Mouse (Mus musculus) c-Kit-positive CD71-negative TER-119-negative erythroid progenitor cells, embryonic 14.5 days (primary cell): ENCODE measurements around the gene 2310061I04Rik.
A peak's percentile ranks its signal among the peaks of the same experiment; 100 is the strongest.

ENCODE experiments used
- DNase-seq: peaks from one replicate; pipeline ENCODE4 v3.0.0-alpha.2; 2013; ENCODE audit warnings: low read depth

Gene 2310061I04Rik

DNA sequence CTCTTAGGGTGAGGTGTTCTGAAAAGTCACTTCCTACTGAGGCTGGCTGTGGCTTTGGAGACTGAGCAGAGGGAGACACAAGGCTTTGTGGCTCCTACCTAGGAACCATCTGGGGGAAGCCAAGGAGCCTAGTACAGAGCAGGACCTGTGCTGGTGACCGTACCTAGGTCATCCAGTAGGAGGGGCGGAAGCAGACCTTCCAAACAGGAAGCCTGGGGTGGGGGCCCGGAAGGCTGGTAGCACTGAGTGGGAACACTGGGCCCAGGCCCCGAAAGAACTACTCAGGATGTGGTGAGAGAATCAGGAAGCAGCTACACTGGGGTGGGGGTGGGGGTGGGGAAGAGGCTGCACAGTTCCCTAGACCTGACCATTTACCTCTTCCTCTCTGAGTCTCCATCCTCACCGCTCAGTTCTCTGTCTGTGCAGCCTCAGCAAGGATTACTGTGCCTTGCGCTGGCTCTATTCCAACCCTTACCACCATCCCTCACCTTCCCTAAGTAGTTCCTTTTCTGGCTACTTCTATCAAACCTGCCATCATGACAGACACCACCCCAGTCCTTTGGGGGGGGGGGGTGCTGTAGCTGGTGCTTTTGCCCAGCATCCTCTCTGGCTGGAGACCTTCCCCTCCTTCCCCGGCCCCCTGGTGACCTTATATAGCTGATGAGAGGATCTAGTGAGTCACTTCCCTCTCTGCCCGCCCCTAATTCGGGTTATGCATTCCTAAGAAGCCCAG lies 26.9 kb downstream of the 2310061I04Rik start:
- DNase-seq, result peak; percentile 83

- no peak for DNase-seq
These were observed 27.7 kb downstream of the 2310061I04Rik start for GRCm38 (mm10) chr17:35869346-35870067.

DNA sequence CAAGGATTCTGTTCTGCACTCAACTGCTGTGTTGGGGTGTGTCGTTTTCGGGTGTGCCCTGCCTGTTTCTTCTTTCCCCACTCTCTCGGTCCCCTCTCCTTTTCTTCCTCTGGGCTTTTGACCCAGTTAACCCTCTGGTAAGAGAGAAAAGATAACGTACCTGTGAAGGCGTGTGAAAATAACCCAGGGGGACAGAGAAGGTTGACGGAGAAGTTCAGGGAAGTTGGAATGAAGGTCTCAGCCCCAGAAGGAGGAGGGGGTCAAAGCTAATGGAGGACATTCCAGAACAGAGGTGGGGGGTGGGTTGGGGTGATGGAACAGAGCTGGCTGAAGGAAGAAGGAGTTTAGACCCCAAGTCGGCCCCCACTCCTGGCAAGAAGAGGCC lies 28.3 kb downstream of the 2310061I04Rik start:
- DNase-seq, result no peak

DNA sequence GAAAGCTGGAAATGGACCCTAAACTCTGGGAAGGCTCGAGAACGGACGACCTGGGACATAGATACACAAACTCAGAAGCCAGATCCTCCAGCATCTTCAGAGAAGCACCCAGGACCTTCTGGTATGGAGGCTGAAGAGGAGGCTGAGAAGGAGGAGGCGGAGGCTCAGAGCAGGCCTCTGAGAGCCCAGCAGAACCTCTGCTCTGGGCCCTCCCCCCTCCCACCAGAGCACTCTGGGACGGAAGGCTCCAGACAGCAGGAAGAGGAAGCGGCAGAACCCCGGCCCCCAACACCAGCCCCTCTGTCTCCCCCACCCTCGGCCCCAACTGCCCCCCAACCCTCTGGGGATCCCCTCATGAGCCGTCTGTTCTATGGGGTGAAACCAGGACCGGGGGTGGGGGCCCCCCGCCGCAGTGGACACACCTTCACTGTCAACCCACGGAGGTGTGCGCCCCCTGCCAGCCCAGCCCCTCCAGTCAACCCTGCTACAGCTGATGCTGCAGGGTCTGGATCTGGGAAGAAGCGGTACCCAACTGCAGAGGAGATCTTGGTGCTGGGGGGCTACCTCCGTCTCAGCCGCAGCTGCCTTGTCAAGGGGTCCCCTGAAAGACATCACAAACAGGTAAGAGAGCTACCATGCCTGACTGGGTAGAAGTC lies 28.9 kb downstream of the 2310061I04Rik start:
- DNase-seq, result no peak

DNA sequence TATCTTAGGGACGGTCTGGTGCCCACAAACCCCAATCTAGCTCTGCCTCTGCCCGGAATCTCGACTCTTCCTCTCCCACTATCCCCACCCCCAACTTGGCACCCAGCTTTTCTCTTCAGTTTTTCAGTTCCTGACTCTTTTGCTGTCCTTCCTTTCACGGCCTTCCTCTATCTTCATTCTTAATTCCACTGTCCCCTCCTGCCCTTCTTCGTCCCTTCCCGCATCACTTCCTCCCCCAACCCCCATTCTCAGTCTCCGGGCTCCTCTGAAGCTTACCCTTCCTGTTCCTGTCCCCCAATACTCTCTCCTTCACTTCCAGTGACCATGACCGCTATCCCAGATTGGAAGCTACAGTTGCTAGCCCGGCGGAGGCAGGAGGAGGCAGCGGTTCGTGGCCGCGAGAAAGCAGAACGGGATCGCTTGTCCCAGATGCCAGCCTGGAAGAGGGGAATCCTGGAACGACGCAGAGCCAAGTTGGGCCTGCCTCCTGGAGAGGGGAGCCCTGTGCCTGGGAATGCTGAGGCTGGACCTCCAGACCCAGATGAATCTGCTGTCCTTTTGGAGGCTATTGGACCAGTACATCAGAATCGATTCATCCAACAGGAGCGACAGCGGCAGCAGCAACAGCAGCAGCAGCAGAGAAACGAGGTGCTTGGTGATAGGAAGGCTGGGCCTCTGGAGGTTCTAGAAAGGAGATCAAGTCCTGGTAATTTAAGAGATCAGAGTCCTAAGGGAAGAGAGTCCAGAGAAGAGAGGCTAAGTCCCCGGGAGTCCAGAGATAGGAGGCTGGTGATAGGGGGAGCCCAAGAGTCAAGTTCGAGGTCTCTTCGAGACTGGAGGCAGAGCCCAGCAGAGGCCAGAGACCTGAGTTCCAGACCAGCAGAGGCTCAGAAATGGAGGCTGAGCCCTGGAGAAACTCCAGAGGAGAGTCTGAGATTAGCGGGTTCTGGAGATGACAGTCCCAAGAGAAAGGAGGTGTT lies 30.0 kb downstream of the 2310061I04Rik start:
- DNase-seq, result no peak

DNA sequence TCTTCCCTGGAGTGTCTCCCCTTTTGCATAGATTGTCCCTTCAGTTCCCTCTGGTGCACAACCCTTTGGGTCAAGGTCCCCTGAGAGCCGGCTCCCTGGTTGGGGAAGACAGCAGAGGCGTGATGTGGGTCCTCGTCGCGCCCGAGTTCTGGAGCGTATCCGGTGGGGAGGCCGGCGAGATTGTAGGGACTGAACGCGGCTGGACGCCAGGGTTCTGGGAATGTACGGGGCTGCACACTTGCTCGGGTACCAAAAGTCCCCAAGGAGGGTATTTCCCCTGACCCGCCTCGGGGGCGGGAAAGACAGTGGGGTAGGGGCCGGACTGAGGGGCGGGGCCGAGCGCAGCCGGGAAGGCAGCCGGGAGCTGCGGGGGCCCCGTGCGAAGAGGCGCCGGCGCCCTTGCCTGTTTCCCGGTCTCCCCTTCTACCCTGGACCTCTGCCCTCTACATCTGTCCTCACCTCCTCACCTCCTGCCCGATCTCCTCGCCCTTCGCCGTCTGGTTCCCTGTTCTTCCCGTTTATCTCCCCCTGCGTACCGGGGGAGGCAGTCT lies 30.9 kb downstream of the 2310061I04Rik start:
- no peak for DNase-seq

DNA sequence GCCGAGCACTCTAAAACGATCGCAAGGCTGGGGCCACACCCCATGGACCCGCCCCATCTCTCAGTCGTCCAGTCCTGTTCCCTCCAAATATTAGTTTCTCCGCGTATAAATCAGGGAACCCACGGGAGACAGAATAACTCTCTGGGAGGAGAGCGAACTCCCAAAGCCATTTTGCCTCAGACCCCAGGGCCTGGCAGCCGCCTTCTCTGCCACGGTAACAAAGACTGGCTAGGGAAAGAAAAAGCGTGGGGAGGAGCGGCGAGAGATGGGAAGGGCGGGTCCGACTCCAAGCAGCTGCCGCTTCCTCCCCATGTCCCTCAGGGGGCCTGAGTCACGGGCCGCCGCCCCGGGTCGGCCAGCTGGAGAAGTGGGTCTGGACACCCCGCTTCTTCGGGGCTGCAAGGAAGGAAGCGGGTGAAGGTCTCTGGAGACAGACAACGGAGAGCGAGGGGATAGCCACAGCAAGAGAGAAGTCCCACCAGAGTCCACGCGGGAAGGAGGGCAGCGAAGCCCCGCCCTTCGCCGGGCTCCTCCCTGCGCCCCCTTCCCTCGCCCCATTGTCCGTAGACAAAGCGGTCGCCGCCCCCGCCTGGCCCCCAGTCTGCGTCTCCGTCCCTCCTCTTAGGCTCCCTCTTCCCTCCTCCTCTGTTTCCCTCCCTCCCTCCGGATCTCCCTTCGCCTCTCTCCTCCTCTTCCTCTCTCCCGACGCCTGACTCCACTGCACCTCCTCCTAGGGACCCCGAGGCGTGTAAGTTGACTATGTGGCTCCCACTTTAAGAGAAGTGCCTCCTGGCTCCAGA lies 31.6 kb downstream of the 2310061I04Rik start, which contains the start of gene Ppp1r18:
Gene Ppp1r18, plus strand, starts transcription at position 113 of the 800 bp plus-strand sequence.
- peak; percentile 54 for DNase-seq

DNA sequence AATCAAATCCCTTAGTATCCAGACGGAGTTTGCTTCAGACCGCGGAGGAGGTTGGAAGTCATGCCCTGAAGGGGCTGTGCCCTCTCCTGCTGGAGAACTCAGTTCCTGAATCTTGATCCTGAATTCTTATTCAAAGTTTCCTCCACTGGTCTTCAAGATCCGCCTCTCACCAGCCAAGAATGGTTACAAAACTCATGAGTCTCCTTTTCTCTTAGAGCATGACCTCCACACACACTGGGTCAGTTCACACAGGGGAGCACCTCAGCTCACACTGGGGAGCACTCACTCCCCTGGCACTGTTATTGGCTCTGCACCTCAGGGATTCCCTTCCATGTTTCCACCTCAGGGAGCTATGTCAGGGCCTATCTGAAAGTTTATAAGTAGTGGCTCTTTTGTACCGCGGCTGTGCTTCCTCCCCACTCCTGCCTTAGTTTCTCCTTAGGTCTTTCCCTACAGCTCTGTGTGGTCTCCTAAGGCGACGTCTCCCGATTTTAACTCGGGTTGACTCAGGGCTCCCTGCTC lies 32.3 kb downstream of the 2310061I04Rik start:
- DNase-seq, result no peak

- peak; percentile 79 for DNase-seq
These were observed 35.9 kb downstream of the 2310061I04Rik start, which contains the start of gene Nrm for GRCm38 (mm10) chr17:35861198-35861857. Gene Nrm (plus strand): TSS chr17:35861318.

- DNase-seq, result no peak
These were observed 36.4 kb downstream of the 2310061I04Rik start for GRCm38 (mm10) chr17:35860831-35861197.

DNA sequence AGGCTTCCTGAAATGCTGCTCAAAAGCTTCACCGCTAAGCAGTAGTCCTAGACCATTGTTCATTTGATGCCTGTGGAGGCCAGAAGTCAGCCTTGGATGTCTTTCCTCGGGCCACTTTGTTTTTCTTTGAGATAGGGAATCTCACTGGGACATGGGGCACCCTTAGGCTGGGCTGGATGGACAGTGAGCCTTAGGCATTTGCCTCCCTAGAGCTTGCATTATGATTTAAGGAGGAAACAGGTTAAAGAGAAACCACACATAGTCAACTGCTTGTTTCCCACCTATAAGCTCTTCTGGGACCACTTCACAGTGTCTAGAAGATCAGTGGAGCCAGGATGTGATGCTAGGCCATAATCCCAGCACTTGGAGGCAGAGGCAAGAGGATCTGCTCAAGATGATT lies 37.4 kb downstream of the 2310061I04Rik start:
- DNase-seq, result no peak

DNA sequence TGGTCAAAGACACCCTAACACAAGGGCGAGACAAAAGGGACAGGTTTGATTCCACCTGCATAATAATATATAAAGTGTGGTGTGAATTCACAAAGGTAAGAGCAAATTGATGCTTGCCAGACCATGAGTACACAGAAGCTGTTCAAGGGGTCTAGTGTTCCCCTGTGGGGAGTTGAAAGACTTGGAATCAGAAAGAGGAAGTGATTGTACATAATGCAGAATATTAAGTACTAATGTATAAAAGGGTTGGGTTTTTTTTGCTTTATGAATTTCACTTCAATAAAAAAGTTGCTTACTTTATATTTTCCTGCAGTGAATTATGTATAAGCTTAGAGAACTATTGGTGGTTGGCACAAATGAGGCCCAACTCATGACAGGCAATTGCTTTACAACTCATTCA lies 37.9 kb downstream of the 2310061I04Rik start:
- DNase-seq, result no peak

GRCm38 (mm10) chr17:35850974-35851373 lies 46.3 kb downstream of the 2310061I04Rik start:
- no peak for DNase-seq

- no peak for DNase-seq
These were observed 49.1 kb downstream of the 2310061I04Rik start for GRCm38 (mm10) chr17:35848112-35848511.

- DNase-seq, result no peak
These were observed 53.7 kb downstream of the 2310061I04Rik start for GRCm38 (mm10) chr17:35843514-35843913.
